9 mouse cellular contexts compared by ENCODE assay signal in the genomic region with DNA sequence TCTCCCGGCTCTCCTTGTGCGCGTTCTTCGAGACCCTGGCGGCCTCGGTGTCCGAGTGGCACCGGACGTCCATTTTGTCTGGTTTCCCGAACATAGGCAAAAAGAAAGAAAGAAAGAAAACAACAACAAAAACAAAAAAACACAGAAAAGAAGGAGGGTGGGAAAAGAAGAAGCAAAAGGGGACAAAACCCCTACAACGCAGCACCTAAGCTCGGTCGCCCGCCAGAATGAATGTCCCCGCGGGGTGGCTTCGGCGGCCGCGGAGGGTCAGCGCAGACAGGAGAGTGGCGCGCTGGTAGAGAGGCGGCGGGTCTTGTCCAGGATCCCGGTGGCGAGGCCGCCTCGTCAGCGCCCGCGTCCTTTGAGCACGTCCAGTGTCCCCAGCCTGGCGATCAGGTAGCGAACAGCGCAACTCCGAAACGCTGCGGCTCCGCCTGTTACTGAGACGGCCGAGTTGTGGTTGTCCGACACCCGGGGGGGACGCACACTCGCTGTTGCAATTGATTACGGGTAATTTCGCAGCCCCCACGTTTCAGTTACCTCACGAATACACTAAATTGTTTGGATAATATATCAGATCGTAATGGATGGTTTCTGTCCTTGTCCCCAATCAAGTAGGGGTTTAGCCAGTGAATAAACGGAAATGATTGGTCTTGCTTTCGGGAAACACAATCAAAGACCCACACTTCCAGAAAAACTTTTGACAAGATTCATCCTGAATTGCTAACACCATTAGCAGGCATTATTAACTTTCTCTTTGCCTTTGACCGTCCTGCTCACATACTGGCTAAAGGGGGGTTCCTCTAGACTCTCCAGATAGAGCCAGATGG. TPM values are rescaled to one million over a fixed set of nuclear protein-coding genes. Genes with fewer than 3 reads are reported as not detected.
DNase-seq lines count a peak whose midpoint lies in the region; ATAC-seq and TF ChIP-seq lines count a peak whose summit lies in the region.
"Had no signal": no experiment of that assay in that cellular context is flagged by ENCODE, and none has a peak within 500 bp of the region (broad histone marks: within the 10 kb centered on the region; RNA-seq: fewer than 3 reads in every experiment).

A gene (minus strand): TSS at position 121 of the 830 bp plus-strand sequence.

- peak within 1 kb of the TSS; percentile 53 for H3K4me2 ChIP-seq in lung, embryonic 14.5 days

- peaks cover 98% of the 10 kb centered on the region for H3K27me3 ChIP-seq in lung, embryonic 14.5 days (ENCODE audit: insufficient read depth, low read length)

- H3K9me3 ChIP-seq in lung, embryonic 14.5 days (ENCODE audit: low read depth, low read length) = no peaks in the 10 kb centered on the region

- H3K36me3 ChIP-seq in lung, embryonic 14.5 days (ENCODE audit: insufficient read depth) = no peaks in the 10 kb centered on the region

- no peak for TF ChIP-seq CTCF in lung, embryonic 14.5 days (IDR thresholded peaks at IDR 0.05; ENCODE audit: low read depth)
- no peak for TF ChIP-seq CTCF in embryonic fibroblast, embryonic 13.5 days (IDR thresholded peaks at IDR 0.05; ENCODE audit: borderline replicate concordance, insufficient read depth, low read length)

- H3K9ac ChIP-seq in lung, embryonic 14.5 days = no peak within 1 kb of the TSS
- H3K9ac ChIP-seq: liver, embryonic 14.5 days had no signal

- no peaks in the 10 kb centered on the region; the same call in 1 of the 2 replicates for H3K4me1 ChIP-seq in lung, embryonic 14.5 days (ENCODE audit: insufficient read depth)
- no peaks in the 10 kb centered on the region for H3K4me1 ChIP-seq in embryonic fibroblast, embryonic 13.5 days (ENCODE audit: control insufficient read depth, insufficient read depth, low read length)

- TF ChIP-seq POLR2A in embryonic fibroblast, embryonic 13.5 days (IDR thresholded peaks at IDR 0.05; ENCODE audit: low read depth, low read length) = no peak

- ATAC-seq in lung, embryonic 14.5 days (ENCODE audit: insufficient read depth) = no peak

- peak within 1 kb of the TSS; percentile 32 for H3K4me3 ChIP-seq in lung, embryonic 14.5 days (ENCODE audit: low read depth, low read length)
- 0 out of 2 replicates have a peak within 1 kb of the TSS, but pooled peaks have one; percentile 21 for H3K4me3 ChIP-seq in embryonic fibroblast, embryonic 13.5 days (ENCODE audit: insufficient read depth, low read length)

- peak; percentile 32 for DNase-seq in lung, embryonic 14.5 days
- no peak for DNase-seq in lung, postnatal 36 days
- peak; percentile 20 for DNase-seq in kidney, postnatal 14 days
- peak; percentile 47 for DNase-seq in retina, embryonic 14.5 days (ENCODE audit: low spot score)
- no peak for DNase-seq in natural killer cell, adult 2 months (ENCODE audit: low spot score in 2 of 2)
- no peak for DNase-seq in ovary, postnatal 10 days (ENCODE audit: low spot score)
- no peak for DNase-seq in cerebellum, postnatal 4 days (ENCODE audit: low spot score in 2 of 2)

- 2% methylated on average over 54 of the region's 54 CpGs for WGBS in lung, embryonic 14.5 days

- H3K27ac ChIP-seq in lung, embryonic 14.5 days (ENCODE audit: low read depth) = no peak within 1 kb of the TSS
- no peak within 1 kb of the TSS for H3K27ac ChIP-seq in embryonic fibroblast, embryonic 13.5 days (ENCODE audit: insufficient read depth, low read length)
- H3K27ac ChIP-seq: liver, embryonic 14.5 days had no signal

RNA-seq across cellular contexts. Expression of the gene that starts here (rescaled TPM):
- polyA plus RNA-seq in lung, embryonic 14.5 days (2014; fragmentation: Nextera tagmentation; extraction: Ambion mirVana) = not detected in 2 replicates
- polyA plus RNA-seq in embryonic fibroblast, embryonic 13.5 days (2011; ENCODE audit: insufficient read length, low read depth, missing spikeins) = not detected in 2 replicates
- polyA plus RNA-seq: liver, embryonic 14.5 days had no signal

Comparison
In these comparisons a context has a peak if more than half of its experiments do, and no peak if none do; other contexts are left out.
1. Peak in DNase-seq, H3K4me3 ChIP-seq and H3K4me2 ChIP-seq in lung, embryonic 14.5 days; RNA of the gene not detected or under 1 TPM.
2. DNase-seq: peak in kidney, postnatal 14 days (single experiment) and retina, embryonic 14.5 days (single experiment); none in lung, postnatal 36 days (single experiment), natural killer cell, adult 2 months (0 of 2), ovary, postnatal 10 days (single experiment) and cerebellum, postnatal 4 days (0 of 2).